Mouse (Mus musculus) heart, adult 2 months (tissue): Measurements from ENCODE around the gene Kcnq1.

ENCODE experiments used
- CTCF ChIP-seq: fragments of 200-600 bp; IDR thresholded peaks from 2 replicates; pipeline ENCODE4 v1.8.1; 2022; ENCODE audit warnings: antibody characterized with exemption, mild to moderate bottlenecking, moderate library complexity
- POLR2A ChIP-seq: fragments of 200-500 bp; IDR thresholded peaks from 2 replicates; pipeline ENCODE4 v1.6.1; 2011; ENCODE audit warnings: mild to moderate bottlenecking, low read depth, low read length, control low read depth; ENCODE audit not compliant: insufficient read depth

- no peak for TF ChIP-seq CTCF
- no peak for TF ChIP-seq POLR2A
Measured at GRCm38 (mm10) chr7:143310311-143310710, 204.1 kb downstream of the Kcnq1 start.
